Mouse (Mus musculus): ENCODE results near the gene Eng. TPM values are rescaled to one million over a fixed set of nuclear protein-coding genes. Genes with fewer than 3 reads are reported as not detected.
A peak's percentile ranks its signal among the peaks of the same experiment; 100 is the strongest.

Gene Eng
- 11.0 and 28.9 TPM in 2 replicates for total RNA-seq (2014; fragmentation: Nextera tagmentation)
- 4.0 and 6.0 TPM in 2 replicates for total RNA-seq (2017)

GRCm38 (mm10) chr2:32646379-32647056, at the start of gene Eng:
TSS of gene Eng (plus strand) at chr2:32646595.
- peak; percentile 74 for ATAC-seq (replicated peaks; ENCODE audit: poor library complexity, severe bottlenecking)

DNA sequence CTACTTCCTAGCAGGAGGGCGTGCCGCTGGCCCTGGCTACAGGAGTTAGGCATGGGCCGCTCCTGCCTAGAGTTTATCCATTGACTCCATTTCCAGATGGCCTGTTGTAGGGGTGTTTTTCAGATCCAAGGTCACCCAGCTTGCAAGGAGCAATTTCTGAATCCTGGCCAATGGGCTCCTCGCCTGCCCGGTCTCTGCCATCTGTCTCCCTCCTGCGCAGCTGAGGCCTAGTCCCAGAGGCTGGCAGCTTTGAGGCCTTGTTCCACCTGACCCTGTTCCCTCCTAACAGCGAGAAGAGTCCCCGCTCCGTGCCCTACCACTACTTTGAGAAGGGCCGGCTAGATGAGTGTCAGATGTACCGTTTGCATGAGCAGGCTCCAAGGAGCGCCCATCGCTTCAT, 49.7 kb upstream of the Eng start:
- no peak for ATAC-seq (replicated peaks; ENCODE audit: poor library complexity, severe bottlenecking)

GRCm38 (mm10) chr2:32597248-32597647, 49.1 kb upstream of the Eng start:
- no peak for ATAC-seq (replicated peaks; ENCODE audit: poor library complexity, severe bottlenecking)

- ATAC-seq (replicated peaks; ENCODE audit: poor library complexity, severe bottlenecking): no peak
These were observed 48.7 kb upstream of the Eng start for GRCm38 (mm10) chr2:32597699-32598098.

- ATAC-seq (replicated peaks; ENCODE audit: poor library complexity, severe bottlenecking): no peak
These were observed 47.9 kb upstream of the Eng start for GRCm38 (mm10) chr2:32598506-32598905.

DNA sequence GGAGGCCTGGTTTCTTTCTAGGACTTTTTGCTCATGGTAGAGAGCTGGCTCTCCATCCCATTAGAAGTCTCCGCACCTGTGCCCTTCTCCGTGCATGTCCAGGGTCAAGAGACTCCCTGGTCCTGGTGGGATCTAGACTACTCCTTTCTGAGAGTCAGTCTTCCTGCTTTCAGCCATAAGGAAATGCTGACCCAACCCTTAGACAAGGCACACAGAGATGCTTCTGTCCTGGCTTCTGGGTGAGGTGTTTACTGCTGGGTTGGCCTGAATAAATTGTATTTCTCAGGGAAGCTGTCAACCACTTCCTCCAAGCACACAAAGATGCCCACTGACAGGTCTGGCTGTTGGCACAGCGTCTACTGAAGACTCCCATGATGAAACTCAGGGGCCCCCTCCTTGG, 47.0 kb upstream of the Eng start, which contains the start of gene St6galnac6:
TSS of gene St6galnac6 (plus strand) at position 301 of the 400 bp plus-strand sequence.
- ATAC-seq (replicated peaks; ENCODE audit: poor library complexity, severe bottlenecking): no peak

GRCm38 (mm10) chr2:32601417-32602065, 44.9 kb upstream of the Eng start:
- ATAC-seq (replicated peaks; ENCODE audit: poor library complexity, severe bottlenecking): peak; percentile 67

- peak; percentile 47 for ATAC-seq (replicated peaks; ENCODE audit: poor library complexity, severe bottlenecking)
These were observed 43.8 kb upstream of the Eng start for GRCm38 (mm10) chr2:32602600-32603054.

DNA sequence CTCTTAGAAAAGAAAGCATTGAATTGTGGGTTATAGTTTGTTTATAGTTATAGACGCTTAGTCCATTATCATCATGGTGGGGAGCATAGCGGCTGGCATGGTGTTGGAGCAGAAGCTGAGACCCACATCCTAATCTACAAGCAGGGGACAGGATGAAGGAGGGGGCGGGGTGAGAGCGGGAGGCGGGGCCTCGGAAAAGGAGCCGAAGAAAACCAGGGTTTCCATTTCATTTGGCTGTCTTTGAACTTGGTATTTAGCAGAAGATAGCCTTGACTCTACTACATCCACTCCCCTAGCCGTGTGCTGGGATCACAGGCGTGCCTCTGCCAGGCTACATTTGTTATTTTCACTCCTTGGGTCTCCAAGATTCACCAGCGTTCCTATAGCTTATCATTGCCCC, 41.8 kb upstream of the Eng start:
- ATAC-seq (replicated peaks; ENCODE audit: poor library complexity, severe bottlenecking): no peak

DNA sequence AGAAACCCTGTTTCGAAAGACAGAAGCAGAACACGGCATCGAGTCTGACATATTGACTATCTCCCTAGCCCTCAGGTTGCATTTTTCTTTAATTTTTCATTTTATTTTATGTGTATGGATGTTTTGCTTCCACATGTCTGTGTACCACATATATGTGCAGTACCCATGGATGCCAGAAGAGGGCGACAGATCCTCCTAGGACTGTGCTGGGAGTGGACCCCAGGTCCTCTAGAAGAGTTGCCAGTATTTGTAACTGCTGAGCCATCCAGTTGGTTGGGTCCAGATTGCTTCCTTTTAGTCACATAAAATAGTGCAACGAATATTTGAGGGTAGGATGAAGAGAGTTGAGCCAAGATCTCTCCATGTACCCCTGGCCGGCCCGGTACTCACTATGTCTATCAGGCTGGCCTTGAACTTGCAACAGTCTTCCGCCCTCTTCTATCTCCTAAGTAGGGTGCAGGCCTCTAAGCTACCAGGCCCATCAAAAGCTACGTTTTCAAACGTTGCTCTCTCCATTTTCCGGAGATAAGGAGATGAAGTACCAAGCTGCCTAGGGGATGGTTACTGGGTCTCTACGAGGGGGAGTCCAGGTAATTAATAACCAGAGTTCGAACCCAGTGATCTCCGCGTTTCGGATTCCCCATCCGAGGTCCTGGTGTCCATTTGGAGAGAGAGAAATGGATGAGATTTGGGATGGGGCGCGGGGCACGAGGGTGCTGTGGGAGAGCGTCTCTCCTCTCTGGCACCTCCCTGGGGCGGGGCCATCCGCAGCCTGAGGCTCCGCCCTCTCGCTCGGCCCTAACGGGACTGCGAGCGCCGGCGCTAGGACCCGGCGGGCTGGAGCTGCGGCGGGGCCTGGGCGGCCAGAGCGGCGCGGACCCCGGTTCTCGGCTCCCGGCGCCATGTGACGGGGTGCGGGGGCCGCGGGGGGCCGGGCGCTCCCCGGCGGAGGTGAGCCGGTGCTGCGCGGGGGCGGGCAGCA, 39.9 kb upstream of the Eng start:
- peak; percentile 40 for ATAC-seq (replicated peaks; ENCODE audit: poor library complexity, severe bottlenecking)

GRCm38 (mm10) chr2:32607262-32607947, 39.0 kb upstream of the Eng start:
- ATAC-seq (replicated peaks; ENCODE audit: poor library complexity, severe bottlenecking): peak; percentile 46

DNA sequence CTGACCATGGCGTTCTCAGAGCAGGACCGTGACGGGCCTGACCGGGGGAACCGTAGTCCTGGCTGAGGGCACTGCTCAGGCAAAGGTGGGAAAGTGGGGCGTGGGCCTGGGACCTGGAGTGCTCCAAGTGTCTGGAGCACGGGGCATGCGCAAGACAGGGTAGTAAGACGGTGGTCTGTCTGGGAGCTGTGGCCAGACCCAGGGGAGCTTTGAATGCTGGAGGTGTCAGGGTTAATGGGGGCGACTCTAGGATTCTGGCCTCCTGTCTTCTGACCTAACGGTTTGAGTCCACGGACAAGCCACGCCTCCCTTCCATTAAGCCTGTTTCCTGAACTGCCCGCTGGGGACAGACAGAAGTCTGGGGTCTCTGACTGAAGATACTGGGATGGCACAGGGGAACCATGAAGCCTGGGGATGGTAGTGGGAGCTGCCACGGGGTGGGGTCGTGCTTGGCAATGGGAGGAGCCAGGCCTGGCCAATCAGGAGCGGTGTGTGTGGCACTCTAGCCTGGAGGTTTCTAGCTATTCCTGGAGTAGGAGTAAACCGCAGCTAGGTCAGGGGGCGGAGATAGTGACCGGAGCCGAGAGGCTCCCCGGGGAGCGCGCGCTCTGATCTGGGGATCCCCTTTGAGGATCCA, 38.1 kb upstream of the Eng start:
- ATAC-seq (replicated peaks; ENCODE audit: poor library complexity, severe bottlenecking): peak; percentile 68

DNA sequence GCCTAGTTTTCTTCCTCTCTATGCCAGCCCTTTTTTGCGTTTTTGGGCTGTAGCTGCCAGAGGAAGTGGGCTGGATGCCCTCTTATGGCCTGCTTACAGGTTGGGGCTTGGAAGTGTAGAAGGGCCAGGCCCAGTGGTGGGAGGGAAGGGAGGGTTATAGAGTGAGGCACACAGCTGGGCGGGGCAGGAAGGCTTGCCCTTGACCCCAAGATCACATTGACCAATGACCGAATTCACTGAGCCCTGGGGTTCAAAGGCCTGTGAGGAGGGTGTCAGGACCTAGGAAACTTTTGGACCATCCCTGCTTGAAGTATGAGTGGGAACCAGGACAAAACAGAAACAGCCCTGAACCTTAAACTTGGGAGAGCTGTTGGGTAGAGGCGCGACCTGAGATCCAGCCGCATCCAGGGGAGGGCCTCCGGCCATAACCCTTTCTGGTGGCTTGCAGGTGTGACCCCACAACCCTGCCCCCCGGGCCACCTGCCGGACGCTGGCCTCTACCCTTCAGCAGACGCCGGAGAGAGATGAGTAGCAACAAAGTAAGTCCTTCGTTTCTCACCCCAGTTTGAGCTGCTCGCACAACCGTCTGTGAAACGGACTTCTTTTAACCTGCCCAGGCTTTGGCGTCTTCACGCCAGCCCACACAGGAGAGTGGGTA, 37.5 kb upstream of the Eng start:
- ATAC-seq (replicated peaks; ENCODE audit: poor library complexity, severe bottlenecking): peak; percentile 29; the same call in 1 of the 2 replicates

GRCm38 (mm10) chr2:32610610-32611229, 35.7 kb upstream of the Eng start:
- 0 out of 2 replicates have a peak, but pooled peaks have one; percentile 10 for ATAC-seq (replicated peaks; ENCODE audit: poor library complexity, severe bottlenecking)

DNA sequence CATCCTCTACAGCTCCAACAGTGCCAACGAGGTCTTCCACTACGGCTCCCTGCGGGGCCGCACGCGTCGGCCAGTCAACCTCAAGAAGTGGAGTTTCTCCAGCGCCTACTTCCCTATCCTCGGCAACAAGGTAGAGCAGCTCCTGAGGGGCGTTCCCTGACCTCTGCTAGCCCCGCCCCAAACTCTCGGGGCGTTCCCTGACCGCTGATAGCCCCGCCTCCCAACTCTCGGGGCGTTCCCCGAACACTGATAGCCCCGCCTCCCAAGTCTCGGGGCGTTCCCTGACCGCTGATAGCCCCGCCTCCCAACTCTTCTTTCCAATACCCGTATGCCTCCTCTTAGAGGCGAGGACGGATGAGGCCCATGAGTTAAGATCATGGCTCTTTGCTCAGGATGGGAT, 34.1 kb upstream of the Eng start:
- ATAC-seq (replicated peaks; ENCODE audit: poor library complexity, severe bottlenecking): no peak

DNA sequence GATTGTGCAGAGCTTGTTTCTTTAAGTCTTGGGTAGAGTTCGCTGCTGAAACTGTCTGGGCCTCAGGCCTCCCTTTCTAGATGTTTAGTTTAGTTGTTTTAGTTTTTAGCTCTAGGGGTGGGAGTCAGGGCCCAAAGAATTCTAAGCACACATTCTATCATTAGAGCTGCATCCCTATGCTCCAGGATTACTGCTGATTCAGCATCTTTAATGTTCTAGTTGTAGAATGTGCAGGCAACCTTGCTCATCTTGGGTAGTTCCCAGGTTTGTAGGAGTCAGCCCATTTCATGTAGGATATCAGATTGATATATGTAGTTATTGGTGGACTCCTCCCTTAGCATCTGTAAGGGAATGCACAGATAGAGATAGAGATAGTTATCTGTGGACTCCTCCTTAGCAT, 29.3 kb upstream of the Eng start:
- ATAC-seq (replicated peaks; ENCODE audit: poor library complexity, severe bottlenecking): no peak

DNA sequence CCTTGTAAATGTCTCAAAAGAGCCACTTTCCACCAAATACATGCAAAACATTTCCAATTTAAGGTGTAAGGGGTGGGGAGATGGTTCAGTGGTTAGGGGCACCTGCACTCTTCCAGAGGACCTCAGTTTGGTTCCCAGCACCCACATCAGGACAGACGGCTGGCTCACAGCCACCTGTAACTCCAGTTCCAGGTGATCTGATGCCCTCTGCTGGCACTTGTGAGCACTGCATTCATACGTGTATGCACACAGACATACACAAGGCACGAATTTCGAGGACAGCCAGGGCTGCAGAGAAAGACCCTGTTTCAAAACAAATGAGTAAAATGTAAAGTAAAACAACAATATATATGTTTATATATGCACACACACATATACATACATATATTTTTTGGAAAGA, 28.8 kb upstream of the Eng start:
- ATAC-seq (replicated peaks; ENCODE audit: poor library complexity, severe bottlenecking): no peak

- no peak for ATAC-seq (replicated peaks; ENCODE audit: poor library complexity, severe bottlenecking)
These were observed 28.3 kb upstream of the Eng start for GRCm38 (mm10) chr2:32618051-32618450.

All from granulocyte monocyte progenitor cell, adult 5-6 weeks (primary cell).